In the genomic region with DNA sequence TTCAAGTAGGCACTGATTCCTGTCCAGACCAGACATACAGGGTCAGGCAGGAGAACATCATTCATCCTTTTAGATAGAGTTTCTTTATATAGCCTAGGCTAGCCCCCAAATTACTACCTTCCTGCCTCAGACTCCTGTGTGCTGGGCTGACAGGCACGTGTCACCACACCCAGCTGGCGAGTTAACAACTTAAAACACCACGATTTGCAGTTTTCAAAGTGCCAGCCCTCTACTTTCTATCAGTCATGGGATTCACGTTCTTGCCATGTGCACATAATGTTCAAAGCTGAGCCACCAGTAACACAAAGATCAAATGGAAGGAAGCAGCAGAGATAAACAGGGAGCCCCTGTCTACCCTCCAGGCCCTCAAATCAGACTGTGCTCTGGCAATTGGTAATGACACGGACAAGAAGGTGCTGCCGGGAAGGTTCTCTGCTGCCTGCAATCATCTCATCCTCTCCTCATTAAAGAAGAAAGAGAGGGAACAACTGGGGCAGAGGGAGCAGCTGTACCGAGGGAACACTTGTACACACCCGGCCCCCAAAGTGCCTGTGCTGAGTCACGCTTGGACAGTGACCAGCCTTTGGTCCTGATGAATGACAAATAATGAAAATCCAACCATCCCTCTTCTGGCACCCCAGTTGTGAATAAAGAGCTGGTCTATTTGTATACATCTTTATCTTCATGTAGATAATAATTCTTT, we compare ENCODE assay signal across 24 mouse cellular contexts.
DNase-seq lines count a peak whose midpoint lies in the region; ATAC-seq lines count a peak whose summit lies in the region.
"Had no signal": no experiment of that assay in that cellular context is flagged by ENCODE, and none has a peak within 500 bp of the region (broad histone marks: within the 10 kb centered on the region; RNA-seq: fewer than 3 reads in every experiment).

No protein-coding gene starts in this region.

- no peak overlapping the region for H3K27ac ChIP-seq in neural tube, embryonic 15.5 days (replicated peaks)
- H3K27ac ChIP-seq: embryonic facial prominence, embryonic 12.5 days; heart, adult 2 months; heart, embryonic 15.5 days; hindbrain, embryonic 10.5 days; kidney, postnatal 0 days; liver, embryonic 14.5 days; macrophage; midbrain, embryonic 10.5 days; neural tube, embryonic 13.5 days had no signal

- H3K4me1 ChIP-seq in neural tube, embryonic 15.5 days, result peaks cover 23% of the 10 kb centered on the region

- no peaks in the 10 kb centered on the region for H3K36me3 ChIP-seq in neural tube, embryonic 15.5 days
- H3K36me3 ChIP-seq: embryonic facial prominence, embryonic 12.5 days; heart, embryonic 15.5 days; hindbrain, embryonic 10.5 days; midbrain, embryonic 10.5 days; neural tube, embryonic 13.5 days had no signal

- H3K27me3 ChIP-seq in neural tube, embryonic 15.5 days (replicated peaks), result no peaks in the 10 kb centered on the region
- H3K27me3 ChIP-seq: embryonic facial prominence, embryonic 12.5 days; heart, embryonic 15.5 days; neural tube, embryonic 13.5 days had no signal

- no peak overlapping the region for H3K4me2 ChIP-seq in neural tube, embryonic 15.5 days
- H3K4me2 ChIP-seq: embryonic facial prominence, embryonic 12.5 days; heart, embryonic 15.5 days; neural tube, embryonic 13.5 days had no signal

- H3K9me3 ChIP-seq in neural tube, embryonic 15.5 days (replicated peaks), result no peaks in the 10 kb centered on the region
- H3K9me3 ChIP-seq: embryonic facial prominence, embryonic 12.5 days; heart, embryonic 15.5 days; hindbrain, embryonic 10.5 days; midbrain, embryonic 10.5 days; neural tube, embryonic 13.5 days had no signal

- no peak overlapping the region for H3K4me3 ChIP-seq in neural tube, embryonic 15.5 days (replicated peaks)
- H3K4me3 ChIP-seq: embryonic facial prominence, embryonic 12.5 days; erythroblast, embryonic 14.5 days; heart, adult 2 months; heart, embryonic 15.5 days; hindbrain, embryonic 10.5 days; midbrain, embryonic 10.5 days; neural tube, embryonic 13.5 days had no signal

- H3K9ac ChIP-seq in neural tube, embryonic 15.5 days (replicated peaks), result no peak overlapping the region
- H3K9ac ChIP-seq: embryonic facial prominence, embryonic 12.5 days; heart, embryonic 15.5 days; liver, embryonic 14.5 days; neural tube, embryonic 13.5 days had no signal

- intact Hi-C loops in gastrocnemius, postnatal 14 days (cut with DNase I; ENCODE audit: low total_unique reads), result loop anchor here (10.0 kb wide), 1 partner anchor 52 kb away; no protein-coding TSS in a partner anchor

- no peak for ATAC-seq in frontal cortex, adult (ENCODE audit: low TSS enrichment)
- no peak for ATAC-seq in neural tube, embryonic 15.5 days (ENCODE audit: low FRiP score)
- ATAC-seq: forebrain, embryonic 14.5 days had no signal

- DNase-seq in adrenal gland, postnatal 25 days, result peak; percentile 56
- DNase-seq in adrenal gland, adult 8-10 months, result no peak
- DNase-seq in lung, postnatal 10 days, result peak; percentile 48
- DNase-seq in lung, postnatal 4 days, result no peak
- DNase-seq in Muller cell, postnatal 12 days (ENCODE audit: inconsistent ontology term), result peak; percentile 58
- peak; percentile 66 for DNase-seq in gastrocnemius, postnatal 14 days
- DNase-seq: kidney, adult 18-20 months; layer of hippocampus, postnatal 36 days; right cerebral cortex, postnatal 14 days; spleen, adult 18-20 months; thymus, adult 2 months had no signal

- 70% methylated on average over 9 of the region's 9 CpGs for WGBS in neural tube, embryonic 15.5 days

Comparison
In these comparisons a context has a peak if more than half of its experiments do, and no peak if none do; other contexts are left out.
1. DNase-seq: peak in adrenal gland, postnatal 25 days (single experiment), lung, postnatal 10 days (single experiment), Muller cell, postnatal 12 days (single experiment) and gastrocnemius, postnatal 14 days (single experiment); none in adrenal gland, adult 8-10 months (single experiment) and lung, postnatal 4 days (0 of 2).